Mouse (Mus musculus) cerebellum, adult 8-10 months (tissue): Measurements from ENCODE around the gene Ttc27.
"Not testable (repeated sequence)": the region's sequence is repeated elsewhere in the genome, so short reads cannot be mapped to it uniquely, and the experiment has no call there.

Source experiments
- DNase-seq: peaks from one replicate; pipeline ENCODE4 v3.0.0; 2022

The Ttc27 gene

DNA sequence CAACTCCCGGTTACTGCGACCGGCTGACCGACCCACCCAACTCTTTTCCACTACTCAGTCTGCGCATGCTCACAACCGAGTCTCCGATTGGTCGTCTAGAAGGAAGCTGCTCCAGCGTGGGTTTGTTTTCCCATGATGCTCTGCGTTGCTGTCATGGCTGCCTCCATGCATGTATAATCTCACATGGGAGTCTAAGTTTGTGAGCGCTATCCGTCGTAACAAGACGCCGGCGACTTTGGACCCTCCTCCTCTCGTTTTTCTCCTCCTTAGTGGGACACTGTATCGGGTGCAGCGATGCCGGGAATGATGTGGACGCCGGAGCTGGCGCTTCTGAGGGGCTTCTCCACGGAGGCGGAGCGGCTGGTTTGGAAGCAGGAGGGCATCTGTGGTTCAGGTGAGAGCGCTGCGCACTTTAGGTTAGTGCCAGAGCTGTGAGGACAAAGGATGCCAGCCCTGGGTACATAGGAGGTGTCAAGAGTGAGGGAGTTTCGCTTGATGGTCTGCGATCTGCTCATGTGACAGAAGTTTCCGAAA is at the start of gene Ttc27:
Ttc27 (plus strand) TSS at position 115 of the 534 bp plus-strand sequence.
- DNase-seq, result peak; percentile 94

DNA sequence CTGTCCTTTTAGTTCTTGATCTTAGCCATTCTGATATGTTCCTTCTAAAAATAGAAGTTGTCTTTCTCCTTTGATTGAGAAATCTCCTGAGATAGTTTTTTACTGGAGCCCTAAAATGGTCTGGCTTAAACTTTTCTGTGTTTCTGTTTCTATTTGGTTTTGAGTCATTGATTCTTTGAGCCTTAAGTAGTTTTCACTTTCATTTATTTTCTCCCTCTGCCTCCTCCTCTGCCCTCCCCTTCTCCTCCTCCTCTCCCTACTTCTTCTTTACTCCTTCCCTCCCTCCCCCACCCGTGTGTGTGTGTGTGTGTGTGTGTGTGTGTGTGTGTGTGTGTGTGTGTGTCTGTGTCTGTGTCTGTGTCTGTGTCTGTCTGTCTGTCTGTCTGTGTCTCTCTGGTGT is 49.5 kb upstream of the Ttc27 start:
- no peak for DNase-seq

DNA sequence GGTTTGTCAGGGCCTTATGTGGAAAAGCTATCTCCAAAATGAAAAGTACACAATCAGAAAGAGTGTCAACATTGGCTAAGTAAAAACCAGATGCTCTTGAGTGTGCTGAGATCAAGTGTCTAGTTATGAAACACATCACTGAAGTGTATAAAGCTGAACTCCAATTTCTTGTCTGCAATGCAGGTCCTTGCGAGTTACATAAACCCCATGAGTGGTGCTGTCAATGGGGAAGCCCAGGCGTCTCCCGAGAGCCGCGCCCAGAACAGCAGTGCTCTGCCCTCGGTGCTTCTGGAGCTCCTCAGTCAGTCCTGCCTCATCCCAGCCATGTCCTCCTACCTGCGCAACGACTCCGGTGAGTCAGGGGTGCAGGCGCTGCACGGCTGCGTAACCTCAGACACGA is 47.5 kb upstream of the Ttc27 start:
- no peak for DNase-seq

DNA sequence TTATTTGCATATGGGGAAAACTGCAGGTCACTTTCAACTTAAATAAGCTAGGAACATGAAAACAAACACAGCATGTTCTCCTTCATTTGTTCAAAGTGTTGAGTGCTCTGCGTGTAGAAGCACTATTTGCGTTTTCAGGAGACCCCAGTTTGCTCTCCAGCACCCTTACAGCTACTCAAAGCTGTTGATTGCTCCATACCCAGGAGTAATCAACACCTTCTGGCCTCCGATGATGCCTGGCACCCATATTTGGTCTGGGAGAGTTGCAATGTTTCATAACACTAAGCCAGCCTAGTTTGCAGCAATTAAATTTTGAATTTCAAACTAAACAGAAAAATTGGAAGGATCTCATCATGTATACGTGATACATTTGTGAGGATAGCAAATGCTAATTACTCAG is 45.1 kb upstream of the Ttc27 start:
- no peak for DNase-seq

DNA sequence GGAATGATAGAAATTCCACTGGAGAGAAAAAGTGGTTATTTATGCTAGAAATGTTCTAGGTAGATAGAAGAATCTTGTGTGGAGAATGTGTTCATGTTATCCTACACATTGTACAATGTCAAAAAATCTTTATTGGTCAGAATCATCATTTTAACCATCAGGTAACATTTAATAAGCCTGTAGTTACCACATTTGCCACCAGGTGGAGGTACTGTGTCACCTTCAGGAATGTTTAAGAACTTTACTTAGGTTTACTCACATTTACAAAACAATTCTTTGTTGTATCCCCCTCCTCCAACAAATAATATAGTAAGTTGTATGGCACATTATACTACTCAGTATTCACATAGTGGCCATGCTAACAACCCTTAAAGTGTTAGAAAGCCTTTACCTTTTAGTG is 44.3 kb upstream of the Ttc27 start:
- DNase-seq, result peak; percentile 15

DNA sequence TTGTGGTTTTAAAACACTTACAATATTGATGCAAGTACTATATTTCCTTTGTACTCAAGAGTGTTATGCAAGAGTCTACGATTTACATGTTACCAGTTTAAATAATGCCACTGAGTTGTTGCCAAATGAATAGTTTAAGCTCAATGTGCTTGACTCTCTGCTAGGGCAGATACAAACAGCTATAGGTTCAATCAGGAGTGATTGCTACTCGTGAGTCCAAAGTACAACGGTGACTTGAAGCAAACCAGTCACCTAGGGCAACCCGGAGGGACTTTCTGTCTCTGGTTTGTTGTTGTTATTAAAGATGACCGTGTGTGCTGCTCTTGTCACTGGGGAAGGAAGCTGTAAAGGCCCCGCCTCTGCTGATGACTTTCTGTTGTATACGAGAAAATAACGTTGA is 39.5 kb upstream of the Ttc27 start:
- no peak for DNase-seq

DNA sequence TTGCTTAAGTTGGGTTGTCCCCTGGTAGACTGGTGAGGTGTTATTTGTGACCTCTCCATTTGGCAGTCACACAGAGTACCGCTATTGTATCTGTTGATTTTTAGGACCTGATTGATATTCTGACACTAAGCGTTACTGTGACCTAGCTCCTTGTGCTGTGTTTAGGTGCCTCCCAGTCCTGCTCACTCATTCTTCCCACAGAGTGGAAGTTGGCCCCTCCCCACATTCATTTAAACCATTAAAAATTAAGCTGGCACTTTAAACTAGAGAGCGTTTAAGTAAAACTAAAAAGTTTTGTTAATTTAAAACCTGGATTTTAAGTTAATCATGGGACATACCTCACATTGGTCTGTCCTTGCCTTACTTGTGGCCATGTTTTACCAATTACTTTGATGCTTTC is 32.6 kb upstream of the Ttc27 start:
- no peak for DNase-seq

DNA sequence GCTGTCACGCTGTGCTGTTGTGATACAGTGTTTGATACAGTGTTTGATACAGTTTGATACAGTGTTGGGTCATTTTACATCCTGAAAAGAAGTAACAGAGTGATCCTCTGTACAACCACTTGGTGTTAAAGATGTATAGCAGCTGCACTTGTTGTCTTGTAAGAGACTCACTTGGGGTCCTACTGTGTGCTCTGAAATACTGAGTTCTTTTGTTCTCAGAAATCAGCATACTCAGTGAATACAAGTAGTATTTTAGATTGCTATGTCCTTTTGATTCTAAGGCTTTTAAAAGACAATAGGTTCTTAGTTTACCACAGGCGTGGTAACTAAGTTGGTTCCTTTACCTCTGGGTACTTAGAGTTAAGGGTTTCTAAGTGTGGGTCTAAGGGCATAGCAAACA is 29.0 kb upstream of the Ttc27 start:
- DNase-seq, result no peak

DNA sequence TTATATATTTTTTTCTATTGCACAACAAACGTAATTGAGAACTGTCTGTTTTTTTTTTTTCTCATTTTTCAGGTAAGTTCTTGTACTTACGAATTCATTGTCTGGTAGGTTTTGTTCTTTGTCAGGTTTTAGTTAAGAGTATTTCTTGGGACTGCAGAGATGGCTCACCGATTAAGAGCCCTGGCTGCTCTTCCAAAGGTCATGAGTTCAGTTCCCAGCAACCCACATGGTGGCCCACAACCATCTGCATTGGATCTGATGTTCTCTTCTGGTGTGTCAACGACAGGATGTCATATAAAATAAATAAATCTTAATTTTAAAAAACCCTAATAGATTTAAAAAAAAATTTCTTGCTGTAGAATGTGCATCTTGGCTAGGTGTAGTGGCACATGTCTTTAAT is 28.1 kb upstream of the Ttc27 start:
- DNase-seq, result no peak

DNA sequence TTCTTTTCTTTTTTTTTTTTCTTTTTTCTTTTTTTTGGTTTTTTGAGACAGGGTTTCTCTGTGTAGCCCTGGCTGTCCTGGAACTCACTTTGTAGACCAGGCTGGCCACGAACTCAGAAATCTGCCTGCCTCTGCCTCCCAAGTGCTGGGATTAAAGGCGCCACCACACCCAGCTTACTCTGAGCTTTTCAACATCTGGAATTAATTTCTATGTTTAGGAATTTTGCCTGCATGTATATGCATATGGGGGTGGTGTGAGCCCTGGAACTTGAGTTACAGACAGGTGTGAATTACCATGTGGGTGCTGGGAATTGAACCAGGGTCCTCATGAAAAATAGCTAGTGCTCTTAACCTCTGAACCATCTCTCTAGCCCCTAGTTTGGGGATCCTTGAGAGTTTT is 15.9 kb upstream of the Ttc27 start:
- not testable (repeated sequence) for DNase-seq

DNA sequence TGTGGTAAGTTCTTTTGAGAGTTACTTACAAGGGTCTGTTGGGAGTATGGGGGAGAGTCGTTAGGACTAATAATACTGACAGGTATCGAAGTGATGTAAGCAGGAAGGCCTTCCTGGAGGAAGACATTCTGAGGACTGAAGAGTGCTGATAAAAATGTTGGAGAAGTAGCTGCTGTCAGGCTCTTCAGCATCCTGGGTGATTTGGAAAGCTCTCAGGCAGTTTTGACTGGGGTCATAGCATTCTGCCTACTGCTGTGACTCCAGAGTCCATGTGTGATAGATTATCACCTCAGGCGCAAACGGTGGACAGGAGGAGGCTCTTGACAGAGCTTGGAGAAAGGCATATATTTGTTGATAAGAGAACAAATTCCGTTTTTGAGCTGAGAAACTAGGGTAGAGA is 12.1 kb upstream of the Ttc27 start:
- no peak for DNase-seq

DNA sequence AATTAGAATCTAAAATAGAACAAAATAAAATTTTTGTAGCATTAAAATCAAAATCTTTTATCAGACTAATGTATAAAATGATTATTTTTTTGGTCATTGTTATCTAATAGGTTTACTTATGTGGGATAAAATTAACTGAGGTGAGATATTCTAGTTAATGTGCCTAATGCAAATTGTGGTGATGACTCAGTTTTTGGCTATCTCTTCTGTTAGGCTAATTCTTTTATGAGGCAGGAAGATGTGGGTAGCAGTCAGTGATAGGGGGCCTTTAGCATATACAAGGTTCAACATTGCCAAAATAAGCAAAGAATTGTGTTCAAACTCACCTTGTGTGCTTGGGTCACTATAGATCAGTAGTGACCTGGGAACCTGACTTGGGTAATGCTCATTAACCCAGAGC is 10.9 kb upstream of the Ttc27 start:
- DNase-seq, result no peak

DNA sequence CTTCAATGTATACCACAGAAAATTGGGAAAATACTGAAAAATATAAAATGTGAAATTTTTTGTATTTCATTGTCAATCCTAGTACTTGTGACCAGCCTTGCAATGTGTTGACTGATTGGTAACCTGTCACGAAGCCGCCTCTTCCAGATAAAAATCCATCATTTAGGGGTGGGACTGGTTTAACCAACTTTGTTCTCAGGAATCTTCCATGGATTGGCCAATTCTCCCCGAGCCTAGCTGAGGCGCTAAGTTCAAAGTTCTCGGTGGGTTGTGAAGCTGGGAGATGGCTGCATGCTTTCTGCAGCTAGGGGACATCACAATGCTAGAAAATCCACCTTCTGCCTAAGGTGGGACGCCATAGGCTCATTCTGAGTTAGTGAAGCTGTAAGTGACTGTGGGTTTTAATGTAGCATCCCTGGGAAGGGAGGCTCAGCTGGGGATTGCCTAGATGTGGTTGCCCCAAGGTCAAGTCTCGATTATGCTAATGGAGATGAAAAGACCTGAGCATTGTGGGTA is 9.8 kb upstream of the Ttc27 start:
- DNase-seq, result no peak

DNA sequence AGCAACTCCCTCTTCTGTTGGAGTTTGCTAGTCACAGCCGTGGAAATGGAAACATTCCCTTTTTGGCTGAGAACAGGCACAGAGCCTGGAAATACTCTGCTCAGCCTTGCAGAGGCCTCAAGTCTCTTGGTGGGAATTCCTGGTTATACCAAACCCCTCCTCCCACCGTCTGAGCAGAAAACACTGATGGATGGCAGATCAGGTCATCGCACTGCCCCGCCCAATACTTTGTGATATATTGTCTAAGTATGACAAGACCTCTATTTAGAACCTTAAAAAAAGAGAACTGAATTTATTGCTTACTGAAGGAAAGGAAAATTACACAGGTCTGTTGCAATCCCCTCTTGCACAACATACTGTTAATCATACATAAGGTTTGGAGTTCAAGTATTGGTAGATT is 6.8 kb upstream of the Ttc27 start:
- no peak for DNase-seq

DNA sequence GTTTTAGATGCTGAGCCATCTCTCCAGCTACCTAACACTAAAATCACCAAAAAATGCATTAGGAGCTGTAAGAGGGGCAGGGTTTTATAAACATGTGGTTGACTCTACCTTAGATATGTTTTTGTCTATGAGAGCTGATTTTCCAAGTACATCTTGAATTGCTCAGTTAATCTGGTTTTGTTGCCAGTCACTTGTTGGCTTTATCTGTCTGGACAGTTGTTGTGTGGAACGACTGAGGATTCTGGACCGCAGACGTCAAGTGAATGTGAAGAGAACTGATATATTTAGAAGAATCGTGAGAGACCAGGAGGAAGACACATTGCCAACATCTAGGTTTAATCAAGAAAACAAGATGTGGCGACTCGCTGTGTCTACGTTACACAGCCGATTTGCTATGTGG is 5.9 kb upstream of the Ttc27 start:
- no peak for DNase-seq

DNA sequence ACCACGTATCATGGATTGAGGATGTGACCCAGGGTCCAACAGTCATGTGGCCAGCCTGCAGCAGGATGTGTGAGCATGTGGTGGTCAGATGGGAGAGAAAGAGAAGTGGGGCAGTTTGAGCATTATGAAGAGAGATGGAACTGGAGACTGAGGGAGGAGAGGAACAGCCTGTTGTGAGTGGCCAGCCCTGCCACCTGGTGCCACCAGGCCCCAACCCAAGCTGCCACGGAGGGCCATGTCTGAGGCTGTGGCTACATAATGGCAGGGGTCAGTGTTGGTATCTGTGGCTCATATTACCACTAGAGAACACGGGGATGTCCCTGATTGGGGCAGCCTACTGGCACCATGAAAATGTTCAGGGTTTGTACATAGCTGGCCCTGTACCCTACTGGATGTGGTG is 2.4 kb upstream of the Ttc27 start:
- no peak for DNase-seq

DNA sequence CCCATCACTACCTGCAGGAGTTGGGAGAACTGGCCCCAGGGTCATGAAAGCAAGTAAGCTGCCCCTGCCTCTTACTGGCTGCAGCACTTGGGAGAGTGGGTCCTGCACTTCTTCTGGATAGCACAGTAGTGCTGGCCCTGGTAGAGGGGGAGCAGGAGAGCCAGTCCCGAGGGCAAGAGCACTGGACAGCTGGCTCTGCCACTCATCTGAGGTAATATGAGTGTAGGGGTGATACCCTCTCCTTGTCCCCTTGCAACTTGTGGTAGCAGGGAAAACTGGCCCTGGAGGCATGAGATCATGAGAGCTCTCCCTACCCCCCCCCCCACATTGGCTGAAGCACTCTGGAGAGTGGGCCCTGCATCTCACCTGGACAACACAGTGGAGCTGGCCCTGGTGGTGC is 1.8 kb upstream of the Ttc27 start:
- no peak for DNase-seq

DNA sequence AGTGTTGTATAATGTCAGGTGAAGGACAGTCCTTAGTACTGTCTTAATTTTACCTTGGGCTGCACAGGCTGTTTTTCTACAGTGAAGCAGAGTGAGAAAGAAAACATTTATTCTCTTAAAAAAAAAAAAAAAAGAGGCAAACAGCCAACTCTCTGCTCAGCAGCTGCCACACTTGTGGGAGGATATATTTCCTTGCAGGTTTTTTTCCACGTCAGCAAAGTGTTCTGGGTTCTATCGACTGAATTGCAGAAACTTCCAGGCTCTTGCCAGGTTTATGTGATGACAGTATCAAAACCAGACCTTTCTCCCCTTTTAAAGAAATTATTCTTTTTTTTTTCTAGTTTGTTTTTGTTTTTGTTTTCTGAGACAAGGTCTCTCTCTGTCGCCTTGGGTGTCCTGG is 889 bp upstream of the Ttc27 start:
- no peak for DNase-seq

DNA sequence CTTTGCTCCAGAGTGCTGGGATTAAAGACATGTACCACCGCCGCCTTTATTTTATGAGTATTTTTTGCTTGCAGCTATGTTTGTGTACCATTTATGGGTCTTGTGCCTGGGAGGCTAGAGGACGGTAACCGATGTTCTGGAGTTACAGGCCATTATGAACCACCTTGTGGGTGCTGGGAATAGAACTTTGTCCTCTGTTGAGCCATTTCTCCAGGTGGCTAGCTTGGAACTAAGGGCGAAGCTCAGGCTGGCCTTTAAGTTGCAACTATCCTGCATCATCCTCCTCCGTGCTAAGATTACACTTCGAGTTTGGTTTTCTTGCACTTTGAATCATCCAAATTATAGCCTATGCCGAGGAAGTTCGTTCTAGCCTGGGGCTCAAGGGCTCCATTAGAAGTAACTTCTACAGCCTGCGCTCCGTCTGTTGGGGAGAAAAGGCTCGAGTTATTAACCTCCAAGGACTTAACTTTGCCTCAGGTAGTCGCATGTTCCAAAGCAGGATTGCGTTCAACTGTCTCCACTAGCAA is 378 bp upstream of the Ttc27 start:
- no peak for DNase-seq

DNA sequence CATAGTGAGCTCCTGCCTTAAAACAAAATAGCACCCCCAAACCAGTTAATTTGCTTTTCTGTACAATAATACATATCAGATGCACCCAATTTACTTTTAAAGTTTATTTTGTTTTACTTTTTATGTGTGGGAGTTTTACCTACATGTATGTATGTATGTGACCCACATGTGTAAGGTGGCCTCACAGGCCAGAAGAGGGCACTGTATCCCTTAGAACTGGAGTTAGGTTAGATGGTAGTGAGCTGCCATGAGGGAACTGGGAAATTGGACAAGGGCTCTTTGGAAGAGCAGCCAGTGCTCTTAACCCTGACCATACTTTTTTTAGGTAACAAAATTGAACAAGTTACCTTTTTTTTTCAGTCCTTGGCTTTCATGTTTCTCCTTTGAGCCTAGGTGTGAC is 15.3 kb downstream of the Ttc27 start:
- DNase-seq, result no peak

DNA sequence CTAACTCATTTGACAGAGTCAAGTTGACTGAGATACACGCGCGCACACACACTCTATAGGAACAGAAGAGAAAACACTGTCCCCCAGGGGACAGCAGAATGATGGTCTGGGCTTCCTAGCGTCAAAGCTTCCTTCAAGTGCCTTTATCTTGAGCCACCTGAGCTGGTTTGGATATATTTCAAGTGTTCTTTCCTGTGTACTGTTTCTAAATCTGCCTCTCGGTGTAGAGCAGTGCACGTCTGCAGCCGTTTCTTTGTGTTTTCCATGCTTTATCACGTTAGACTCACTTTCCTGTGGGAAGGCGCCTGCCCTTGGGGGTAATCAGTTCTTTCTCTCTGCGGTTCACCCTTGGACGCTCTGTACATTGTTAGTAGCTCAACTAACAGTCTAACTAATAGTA is 17.9 kb downstream of the Ttc27 start:
- DNase-seq, result no peak

DNA sequence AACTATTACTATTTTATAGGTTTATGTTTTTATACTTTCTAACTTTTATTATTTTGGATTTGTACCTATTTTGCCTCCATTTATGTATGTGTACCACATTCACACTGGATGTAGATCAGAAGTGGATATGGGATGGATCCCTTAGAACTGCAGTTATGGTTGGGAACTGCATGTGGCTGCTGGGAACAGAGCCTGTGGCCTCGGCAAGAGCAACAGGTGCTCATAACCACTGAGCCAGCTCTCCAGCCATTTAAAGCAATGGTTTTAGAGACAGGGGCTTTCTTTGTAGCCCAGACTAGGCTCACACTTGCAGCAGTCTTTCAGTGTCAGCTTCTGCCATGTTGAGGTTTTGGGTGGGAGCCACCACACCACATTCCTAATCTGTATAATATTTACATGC is 32.1 kb downstream of the Ttc27 start:
- no peak for DNase-seq

DNA sequence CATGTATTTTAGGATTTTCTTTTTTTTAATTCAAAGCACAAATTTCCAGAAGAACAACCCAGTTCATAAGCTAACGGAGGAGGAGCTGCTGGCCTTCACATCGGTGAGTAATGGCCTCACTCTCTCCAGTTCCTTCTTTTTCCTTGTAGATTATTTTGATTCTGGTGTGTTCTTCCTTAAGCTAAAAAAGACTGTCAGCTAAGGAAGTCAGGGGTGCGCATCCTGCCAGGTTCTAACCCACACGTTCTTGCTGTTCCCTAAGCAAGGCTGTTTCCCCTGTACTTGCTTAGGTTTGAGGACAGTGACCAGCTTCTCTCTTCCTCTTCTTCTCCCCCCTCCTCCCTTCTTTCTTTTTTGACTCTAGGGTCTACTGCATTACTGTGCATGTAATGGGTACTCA is 33.5 kb downstream of the Ttc27 start:
- DNase-seq, result no peak

DNA sequence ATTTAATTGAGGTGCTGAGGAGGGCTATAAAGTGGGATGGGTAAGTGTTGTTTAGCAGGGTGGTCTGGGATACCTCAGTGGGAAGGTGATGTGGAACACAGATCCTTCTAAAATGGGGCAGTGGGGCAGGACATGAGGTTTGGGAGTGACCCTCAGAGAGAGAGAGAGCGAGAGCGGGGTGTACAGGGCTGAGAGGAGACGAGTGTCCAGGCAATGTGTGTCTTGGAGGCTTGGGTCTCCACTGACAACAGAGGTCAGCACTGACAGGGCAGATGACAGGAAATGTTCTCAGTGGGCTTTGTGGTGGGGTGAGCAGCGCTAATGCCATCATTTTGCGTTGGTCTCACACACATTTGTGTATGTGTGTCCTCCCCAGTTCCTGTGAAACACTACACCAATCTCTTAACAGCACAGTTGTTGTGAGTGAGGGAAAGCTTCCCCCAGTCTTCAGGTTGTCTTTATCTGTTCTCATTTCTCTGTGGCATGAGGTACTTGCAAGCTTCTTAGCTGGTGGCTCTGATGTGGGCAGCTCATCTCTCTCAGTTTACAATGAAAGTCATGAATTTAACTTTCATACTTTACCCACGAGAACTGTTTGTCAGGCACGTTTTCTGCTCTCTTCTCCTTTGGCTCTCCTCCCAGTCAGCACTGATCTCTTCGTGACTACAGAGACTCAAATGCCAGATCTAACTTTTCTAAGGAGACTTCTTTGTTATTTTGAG is 35.5 kb downstream of the Ttc27 start:
- no peak for DNase-seq

DNA sequence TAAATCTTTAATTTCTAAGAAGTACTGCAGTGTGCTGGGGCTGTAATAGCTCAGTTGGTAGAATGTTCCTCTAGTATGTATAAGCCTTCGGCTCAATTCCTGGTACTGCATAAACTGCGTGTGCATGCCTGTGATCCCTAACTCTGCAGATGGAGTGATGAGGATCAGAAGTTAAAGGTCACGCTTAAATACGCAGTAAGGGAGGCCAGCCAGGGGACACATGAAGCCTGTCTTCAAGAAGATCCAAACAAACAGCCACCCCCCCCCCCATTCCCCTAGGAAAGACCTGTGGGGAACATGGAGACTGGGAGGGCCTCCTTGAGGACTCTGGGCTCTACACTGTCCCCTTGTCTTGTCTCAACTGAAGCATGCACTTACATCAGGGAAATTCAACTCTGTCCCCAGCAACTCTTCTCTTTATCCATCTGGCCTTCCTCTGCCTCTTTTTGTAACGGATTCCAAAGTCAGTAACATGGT is 36.1 kb downstream of the Ttc27 start:
- no peak for DNase-seq
